Mouse (Mus musculus): Measurements from ENCODE around the gene Tifa. TPM values are rescaled to one million over a fixed set of nuclear protein-coding genes. Genes with fewer than 3 reads are reported as not detected.
A peak's percentile ranks its signal among the peaks of the same experiment; 100 is the strongest.
"Not testable (repeated sequence)": the region's sequence is repeated elsewhere in the genome, so short reads cannot be mapped to it uniquely, and the experiment has no call there.

Gene Tifa
- 1 to 10 TPM; 6.6 to 7.7 TPM for total RNA-seq (2021)

- peak; percentile 35 to 55 for DNase-seq
These were observed at the start of gene Tifa for GRCm38 (mm10) chr3:127789500-127790191. TSS of gene Tifa (plus strand) at chr3:127789805.

GRCm38 (mm10) chr3:127741473-127741872 is 48.1 kb upstream of the Tifa start:
- DNase-seq, result no peak

- no peak for DNase-seq
These were observed 45.8 kb upstream of the Tifa start for GRCm38 (mm10) chr3:127743614-127744365.

DNA sequence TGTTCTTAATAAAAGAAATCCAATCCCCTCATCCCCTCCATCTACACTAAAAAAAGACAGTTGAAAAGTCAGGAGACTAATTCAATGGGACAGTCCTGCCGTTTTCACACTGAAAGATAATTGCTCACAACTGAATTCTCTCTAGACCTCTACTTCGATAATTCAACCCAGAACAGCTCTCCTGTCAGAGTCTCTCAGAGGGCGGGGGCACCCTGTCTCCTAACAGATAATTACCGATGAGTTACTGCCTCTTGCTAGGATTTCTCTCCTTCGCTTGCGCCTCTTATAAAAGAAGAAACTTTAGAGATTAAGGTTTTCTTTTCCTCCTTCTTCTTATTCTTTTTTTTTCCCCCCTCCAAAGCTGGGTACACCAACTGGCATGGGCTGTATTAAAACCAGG is 44.1 kb upstream of the Tifa start:
- no peak for DNase-seq

GRCm38 (mm10) chr3:127745911-127746640 is 43.5 kb upstream of the Tifa start:
- DNase-seq, result no peak

DNA sequence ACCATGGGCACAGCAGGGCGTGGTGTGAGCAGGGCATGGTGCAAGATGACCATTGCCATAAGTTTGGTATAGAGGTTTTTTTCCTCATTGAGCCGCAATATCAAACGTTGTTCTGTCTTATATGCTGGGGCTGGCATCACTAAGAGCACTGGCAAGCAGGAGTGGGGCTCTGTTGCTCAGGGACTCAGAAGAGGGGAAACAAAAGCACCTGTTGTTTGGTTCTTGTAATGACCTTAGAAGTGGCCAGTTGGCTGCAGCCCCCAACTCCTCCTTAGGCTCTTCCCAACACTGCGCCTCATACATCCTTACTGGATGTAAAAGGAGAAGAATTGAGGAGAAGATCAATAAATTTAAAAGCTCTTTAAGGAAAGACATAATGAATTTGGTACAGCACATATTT is 41.0 kb upstream of the Tifa start:
- no peak for DNase-seq

GRCm38 (mm10) chr3:127749266-127749665 is 40.3 kb upstream of the Tifa start:
- no peak for DNase-seq

DNA sequence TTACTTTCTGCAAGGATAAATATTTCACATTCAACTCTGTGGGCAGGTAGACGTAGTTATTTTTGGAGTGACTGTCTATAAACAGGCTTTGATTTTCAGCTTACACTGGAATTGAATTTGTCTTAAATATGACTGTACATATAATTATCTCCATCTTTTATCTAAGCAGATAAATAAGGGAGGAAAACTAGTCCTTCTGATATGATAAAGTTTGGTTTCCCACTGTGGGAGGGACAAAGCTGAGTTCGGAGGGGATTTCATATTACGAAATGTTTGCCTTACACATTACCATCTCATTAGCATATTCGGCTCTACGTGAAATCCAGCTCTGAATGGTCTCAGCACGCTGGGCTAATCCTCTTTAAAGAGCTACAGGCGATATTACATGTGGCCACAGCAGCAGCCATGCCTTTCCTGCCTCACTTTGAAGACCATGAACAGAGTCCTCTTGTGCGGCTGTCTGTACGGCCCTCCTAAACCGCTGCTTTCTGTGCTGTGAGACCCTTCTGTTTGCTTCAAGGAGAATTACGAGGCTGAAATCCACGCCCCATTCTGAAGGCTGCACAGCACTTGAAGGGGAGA is 39.5 kb upstream of the Tifa start:
- no peak for DNase-seq

- no peak for DNase-seq
These were observed 33.1 kb upstream of the Tifa start for GRCm38 (mm10) chr3:127756458-127756857.

- no peak for DNase-seq
These were observed 31.7 kb upstream of the Tifa start for GRCm38 (mm10) chr3:127757886-127758301.

GRCm38 (mm10) chr3:127758806-127759205 is 30.8 kb upstream of the Tifa start:
- DNase-seq, result no peak

- peak; percentile 26 to 33 for DNase-seq
These were observed 30.4 kb upstream of the Tifa start for GRCm38 (mm10) chr3:127759212-127759611.

DNA sequence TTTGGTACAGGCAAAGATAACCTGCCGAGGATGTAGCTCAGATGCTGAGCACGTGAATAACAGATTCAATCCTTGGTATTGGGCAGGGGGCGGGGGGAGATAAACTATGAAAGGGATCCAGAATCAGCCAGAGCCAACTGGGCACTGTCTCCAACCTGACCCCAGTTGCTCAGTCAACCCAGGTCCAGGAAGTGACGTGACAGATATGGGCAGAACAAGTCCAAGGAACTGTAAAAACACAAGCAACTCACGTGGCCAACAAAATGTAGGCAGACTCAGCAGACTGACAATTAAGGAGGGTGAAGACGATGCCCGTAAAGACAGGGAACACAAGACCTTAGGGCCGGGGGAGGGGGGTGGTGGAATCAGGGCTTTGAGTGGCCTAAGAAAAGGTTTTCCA is 27.2 kb upstream of the Tifa start:
- DNase-seq, result no peak

- peak; percentile 56 to 78 for DNase-seq
These were observed 26.5 kb upstream of the Tifa start for GRCm38 (mm10) chr3:127763076-127763612.

GRCm38 (mm10) chr3:127764541-127764940 is 25.1 kb upstream of the Tifa start:
- DNase-seq, result no peak

DNA sequence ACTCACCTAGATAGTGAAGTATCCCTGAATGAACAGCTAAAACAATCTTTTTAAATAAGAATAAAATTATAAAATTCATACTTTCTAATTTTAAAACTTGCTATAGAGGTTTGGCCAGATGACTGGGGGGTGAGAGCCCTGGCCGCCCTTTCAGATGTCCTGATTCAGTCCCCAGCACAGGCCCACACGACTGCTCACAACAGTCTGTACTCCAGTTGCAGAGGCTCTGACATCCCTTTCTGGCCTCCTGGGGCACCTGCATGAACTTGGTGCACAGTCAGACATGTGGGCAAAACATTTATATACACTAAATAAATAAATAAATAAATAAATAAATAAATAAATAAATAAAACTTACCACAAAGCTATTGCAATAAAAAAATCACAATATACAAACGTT is 23.6 kb upstream of the Tifa start:
- no peak for DNase-seq

GRCm38 (mm10) chr3:127769146-127769545 is 20.5 kb upstream of the Tifa start:
- DNase-seq, result no peak

DNA sequence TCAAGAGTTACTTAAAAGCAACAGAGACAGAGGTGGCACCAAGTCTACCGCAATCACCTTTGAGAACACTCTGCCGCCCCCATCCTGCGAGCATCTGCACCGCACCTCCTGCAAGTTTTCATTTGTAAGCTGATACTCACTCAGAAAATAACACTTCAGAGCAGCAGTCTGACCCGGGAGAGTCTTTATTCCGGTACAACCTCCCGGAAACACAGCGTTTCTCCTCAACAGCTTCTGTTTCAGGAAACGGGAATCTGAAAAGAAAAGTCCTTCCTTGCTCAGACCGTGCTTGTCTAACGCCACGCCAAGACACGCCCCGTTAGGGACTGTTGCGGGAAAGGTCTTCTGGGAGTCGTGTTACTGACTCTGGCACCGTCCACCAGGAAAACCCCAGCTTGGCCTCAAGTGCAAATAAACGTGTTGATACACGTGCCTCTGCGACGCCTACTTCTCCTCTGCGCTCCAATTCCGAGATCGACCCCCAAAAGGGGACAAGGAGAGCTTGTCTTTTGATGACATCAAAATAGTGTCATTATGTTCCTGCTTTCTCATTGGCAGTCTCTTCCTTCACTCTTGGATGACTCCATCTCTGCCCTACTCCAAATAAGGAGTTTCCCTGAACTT is 9.5 kb upstream of the Tifa start, which contains the start of gene Alpk1:
Gene Alpk1, minus strand, starts transcription at position 507 of the 624 bp plus-strand sequence.
- peak; percentile 28 to 53 for DNase-seq

DNA sequence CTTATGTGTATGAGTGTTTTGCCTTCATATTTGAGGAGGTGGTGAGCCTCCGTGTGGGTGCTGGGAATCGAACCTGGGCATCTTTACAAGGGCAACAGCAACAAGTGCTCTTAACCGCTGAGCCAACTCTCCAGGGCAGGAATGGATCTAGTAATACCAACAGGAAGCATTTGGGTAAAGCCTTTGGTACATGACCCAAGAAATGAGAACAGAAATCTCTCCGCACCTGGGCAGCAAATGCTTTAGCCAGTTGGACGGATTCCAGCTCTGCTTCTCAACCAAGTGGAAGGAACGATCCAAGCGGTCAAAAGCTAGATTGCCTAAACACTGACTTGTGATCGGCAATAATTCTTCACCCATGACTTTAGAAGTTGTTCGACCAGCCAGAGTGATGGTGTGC is 8.7 kb upstream of the Tifa start:
- DNase-seq, result no peak

DNA sequence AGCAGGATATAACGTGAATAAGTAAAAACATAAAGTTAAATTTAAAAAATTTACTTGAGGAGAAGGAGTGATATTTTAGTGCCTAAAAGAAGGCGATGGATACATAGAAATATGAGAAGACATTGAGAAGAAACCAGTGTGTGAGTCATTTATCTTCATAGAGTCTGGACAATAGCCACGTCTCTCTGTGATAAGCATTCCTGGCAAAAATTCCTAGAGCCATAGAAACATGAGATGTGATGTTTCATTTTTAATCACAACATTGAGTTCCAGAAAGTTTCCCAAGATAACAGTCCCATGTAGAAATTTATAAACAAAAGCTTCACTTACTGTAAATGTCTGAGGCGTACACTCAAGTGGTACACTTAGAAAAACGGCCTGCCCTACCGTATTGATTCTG is 6.7 kb upstream of the Tifa start:
- DNase-seq, result no peak

GRCm38 (mm10) chr3:127783680-127784079 is 5.9 kb upstream of the Tifa start:
- DNase-seq, result not testable (repeated sequence)

- no peak for DNase-seq
These were observed 2.6 kb upstream of the Tifa start for GRCm38 (mm10) chr3:127787032-127787431.
